Mouse (Mus musculus) gastrocnemius, adult 8-10 months (tissue): ENCODE measurements around the gene Aloxe3. TPM values are rescaled to one million over a fixed set of nuclear protein-coding genes. Genes with fewer than 3 reads are reported as not detected.

ENCODE experiments used
- DNase-seq, 2 experiments: peaks; one replicate each; pipeline ENCODE4 v3.0.0; 2022; ENCODE audit warnings: low spot score in 2 of 2
- total RNA-seq, 4 experiments: library from RNA; stranded (reverse); gene quantifications; 2 replicates each; pipeline ENCODE4 v1.2.4; 2022

The Aloxe3 gene
- total RNA-seq, 4 experiments from 2014 or later = 0.21 TPM; not detected in 3

DNA sequence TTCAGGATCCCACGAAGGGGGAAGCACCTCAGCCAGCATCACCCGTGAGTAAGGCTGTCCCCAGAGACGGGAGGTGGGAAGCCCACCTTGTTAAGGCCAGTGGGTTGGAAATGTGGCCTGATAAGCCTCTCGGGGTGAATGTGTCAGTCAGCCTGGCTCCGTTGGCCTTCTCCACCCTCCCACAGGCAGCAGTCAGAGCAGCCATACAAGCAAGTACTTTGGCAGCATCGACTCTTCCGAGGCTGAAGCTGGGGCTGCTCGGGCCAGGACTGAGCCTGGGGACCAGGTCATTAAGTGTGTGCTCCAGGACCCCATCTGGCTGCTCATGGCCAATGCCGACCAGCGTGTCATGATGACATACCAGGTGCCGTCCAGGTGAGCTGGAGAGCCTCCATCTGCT, 18.0 kb upstream of the Aloxe3 start:
- no peak for DNase-seq

DNA sequence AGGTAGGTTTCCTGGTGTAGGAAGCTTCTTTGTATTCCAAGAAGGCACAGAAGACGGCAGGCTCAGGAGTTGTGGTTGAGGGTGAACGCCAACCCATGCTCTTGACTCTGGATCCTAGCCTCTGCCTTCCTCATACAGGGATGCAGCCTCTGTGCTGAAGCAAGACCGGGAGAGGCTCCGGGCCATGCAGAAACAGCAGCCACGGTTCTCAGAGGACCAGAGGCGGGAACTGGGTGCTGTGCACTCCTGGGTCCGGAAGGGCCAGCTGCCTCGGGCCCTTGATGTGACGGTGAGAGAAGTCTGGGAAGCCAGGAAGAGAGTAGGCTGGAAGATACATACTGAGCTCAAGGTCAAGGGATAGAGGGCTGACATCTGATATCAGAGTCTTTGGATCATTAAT, 17.5 kb upstream of the Aloxe3 start:
- no peak for DNase-seq

DNA sequence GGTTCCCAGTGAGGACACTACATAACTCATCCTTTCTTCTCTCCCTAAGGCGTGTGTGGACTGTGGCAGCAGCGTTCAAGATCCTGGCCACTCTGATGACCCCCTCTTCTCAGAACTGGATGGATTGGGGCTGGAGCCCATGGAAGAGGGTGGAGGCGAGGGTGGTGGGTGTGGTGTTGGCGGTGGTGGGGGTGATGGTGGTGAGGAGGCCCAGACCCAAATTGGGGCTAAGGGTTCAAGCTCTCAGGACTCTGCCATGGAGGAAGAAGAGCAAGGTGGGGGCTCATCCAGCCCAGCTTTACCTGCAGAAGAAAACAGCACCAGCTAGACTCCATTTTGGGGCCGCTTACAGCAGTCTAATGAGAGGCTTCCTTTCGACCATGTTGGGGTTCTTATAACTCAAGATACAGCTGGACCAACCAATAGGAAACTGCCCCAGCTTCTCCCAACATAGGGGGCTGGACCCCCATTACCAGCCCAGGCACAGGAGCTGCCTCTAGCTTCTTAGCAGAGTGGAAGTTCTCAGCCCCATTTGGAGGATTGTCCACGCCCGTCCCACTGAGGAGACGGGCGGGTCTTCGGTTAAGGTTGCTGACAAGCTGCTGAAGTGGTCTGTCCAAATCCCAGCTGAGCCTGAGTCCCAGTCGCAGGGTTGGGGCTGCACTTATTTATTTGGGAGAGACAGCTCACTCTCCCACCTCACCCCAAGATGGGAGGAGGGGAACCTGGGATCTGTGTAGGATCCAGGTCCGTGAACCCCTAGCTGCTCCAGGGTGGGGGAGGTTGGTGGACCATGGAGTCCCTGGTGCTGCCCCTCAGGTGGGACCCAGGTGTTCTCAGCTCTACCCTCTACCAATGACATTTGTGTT, 16.4 kb upstream of the Aloxe3 start:
- no peak for DNase-seq

DNA sequence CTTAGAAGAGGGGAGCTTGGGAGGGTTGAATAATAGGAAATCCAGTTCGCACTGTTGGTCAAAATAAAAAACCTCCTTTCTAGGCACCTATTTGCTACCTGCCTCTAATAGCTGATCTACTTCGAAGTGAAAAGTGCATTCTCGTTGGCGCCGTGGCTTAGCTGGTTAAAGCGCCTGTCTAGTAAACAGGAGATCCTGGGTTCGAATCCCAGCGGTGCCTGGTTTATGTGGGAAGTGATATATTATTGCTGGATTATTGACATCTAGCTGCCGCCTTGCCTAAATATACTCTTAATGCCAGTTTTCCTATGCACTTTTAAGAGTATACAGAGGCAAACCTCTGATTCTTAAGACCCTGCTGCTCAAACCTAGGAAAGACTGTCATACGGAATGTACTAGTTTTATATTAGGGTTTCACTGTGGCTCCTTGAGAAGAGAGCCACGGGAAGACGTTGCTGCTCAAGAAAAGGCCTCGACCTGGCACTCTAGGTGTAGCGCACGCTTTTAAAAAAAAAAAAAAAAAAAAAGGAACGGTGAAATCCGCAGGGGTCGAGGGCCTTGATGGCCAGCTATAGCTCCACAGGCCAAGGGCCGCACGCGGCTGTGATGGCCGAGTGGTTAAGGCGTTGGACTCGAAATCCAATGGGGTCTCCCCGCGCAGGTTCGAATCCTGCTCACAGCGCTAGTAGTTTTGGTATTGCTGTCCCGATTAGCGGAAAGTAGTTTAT, 15.2 kb upstream of the Aloxe3 start:
- DNase-seq = peak; percentile 88 to 92

DNA sequence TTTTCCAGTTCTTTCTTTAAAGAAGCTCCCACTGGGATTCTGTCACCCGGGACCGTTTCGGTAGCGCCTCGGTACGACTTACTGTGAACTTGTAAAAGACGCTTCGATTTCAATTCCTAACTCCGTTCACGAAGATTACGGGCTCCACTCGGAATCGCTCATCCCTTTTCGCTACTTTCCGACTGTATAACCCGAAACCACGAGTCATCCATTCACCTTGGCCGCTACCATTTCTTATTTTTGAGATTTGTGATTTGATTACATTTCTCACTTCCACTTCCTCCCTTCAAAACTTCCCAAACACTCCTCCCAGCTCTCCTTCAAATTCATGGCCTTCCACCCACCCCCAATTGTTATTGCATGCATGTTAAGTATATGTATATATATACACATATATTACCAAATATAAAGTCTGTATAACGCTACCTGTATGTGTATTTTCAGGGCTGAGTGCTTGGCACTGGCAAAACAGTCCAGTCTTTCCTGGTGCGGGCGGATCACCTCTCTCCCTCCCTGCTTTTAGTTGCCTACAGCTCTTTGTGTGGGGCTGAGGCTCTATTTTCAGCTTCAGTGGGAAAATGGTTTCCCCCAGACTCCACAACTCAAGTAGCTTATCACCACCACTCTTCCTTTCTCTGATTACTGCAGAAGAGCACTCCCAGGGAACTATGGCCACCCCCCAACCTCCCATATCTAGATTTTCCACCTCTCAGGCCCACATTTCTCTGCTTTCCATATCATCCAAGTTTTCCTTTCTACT, 14.5 kb upstream of the Aloxe3 start:
- DNase-seq = no peak

DNA sequence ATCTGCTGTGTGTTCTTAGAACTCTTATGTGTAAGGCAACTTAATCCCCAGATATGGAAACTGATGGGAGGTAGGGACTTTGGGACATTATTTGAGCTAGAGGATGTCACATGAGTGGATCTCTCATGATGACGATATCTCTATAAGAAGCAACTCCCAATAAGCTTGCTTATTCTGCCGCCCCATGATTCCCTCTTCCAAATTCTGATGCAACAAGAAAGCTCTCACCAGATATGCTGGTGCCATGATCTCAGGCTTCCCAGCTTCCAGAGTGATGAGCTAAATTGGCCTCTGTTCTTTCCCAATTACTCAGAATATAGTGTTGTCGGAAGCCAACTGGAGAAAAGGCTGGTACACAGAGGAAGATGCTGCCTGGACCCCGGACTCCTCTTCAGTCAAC, 13.8 kb upstream of the Aloxe3 start:
- DNase-seq = no peak

DNA sequence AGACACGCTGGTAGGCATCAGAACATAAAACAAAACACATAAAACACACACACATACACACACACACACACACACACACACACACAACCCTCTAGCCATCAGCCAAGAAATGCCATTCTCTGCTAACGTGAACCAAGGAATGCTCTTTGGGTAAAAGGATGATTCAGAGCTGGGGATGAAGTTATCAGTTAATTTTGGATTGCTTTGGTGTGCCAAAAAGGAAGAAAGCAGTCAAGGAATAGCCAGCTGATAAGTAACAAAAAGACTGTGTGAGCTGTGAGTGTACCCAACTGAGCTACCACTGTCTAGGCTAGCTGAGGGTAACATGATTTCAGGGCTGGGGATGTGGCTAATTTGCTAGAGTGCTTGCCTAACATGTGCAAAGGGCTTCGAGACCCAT, 11.7 kb upstream of the Aloxe3 start:
- DNase-seq = no peak

DNA sequence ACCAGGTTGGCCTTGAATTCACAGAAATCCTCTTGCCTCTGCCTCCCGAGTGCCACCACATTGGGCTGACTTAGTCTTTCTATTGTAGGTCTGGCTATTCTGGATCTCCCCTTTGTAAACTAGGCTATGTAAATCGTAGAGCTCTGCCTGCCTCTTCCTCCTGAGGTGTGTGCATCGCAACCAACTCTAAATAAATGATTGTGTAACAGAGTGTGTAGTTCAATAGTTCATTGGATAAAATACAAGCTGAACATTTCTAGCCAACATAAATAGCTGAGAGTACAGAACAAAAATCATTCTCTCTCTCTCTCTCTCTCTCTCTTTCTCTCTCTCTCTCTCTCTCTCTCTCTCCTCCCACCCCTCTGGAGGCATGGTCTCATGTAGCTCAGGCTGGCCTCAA, 11.1 kb upstream of the Aloxe3 start:
- no peak for DNase-seq

DNA sequence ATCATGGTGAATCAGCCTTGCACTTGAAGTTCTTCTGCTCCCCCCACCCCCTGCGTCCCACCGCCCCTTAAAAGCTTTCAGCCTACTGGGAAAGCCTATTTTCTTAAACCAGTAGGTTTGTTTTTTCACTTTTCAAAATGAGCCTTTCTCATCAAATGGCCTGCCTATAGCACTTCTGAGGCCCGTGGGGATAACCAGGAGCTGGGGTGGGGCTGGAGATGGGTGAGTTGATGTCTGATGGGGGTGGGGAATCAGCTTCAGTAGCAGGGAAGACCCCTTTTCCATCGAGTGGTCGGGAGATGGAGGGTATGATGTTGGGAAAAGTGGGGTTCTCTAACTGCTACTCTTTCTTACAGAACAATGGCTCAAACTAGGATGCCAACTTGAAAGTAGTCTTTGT, 8.9 kb upstream of the Aloxe3 start:
- no peak for DNase-seq

DNA sequence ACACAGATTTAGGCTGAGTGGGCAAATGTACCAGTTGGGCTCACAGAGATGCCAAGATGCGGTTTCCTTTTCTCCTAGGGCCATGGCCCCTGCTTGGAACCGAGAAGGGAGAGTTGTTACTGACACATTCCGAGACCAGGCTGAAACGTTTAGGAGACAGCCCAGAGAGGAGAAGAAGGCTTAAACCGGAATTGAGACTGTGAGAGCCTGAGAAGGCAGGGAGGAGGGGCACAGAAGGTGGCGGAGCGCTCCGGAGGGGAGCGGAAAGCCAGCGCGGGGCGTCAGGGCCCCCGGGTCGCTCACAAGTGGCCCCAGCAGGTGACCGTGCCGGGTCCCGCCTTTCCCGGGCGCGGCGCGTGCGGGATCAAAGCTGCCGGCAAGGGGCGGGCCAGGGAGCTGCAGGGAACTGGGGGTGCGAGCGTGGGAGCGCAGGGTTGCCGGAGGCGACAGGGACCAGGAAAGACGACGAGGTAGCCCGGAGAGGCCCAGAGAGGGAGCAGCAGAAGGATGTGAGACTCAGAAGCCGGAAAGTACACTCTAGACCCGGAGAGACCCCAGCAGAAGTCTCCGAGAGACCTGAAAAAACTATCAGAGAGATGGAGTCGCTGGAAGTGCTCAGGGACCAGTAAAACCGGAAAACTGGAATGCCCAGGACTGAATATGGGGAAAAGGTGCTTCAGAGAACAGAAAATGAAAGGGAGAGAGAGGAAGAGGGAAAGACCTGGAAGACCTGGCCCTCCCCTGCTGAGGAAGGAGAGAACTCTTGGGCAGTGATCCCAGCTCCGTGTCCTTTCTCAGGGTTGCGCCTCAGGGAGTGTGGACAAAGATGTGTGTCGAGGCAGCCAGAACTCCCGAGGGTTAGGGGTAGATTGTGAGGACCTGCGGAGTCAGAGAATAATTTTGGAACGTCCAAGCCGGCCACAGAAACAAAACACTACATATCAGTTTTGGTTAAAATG, 7.7 kb upstream of the Aloxe3 start:
- peak in 1 of 2 experiments; percentile 44 for DNase-seq

DNA sequence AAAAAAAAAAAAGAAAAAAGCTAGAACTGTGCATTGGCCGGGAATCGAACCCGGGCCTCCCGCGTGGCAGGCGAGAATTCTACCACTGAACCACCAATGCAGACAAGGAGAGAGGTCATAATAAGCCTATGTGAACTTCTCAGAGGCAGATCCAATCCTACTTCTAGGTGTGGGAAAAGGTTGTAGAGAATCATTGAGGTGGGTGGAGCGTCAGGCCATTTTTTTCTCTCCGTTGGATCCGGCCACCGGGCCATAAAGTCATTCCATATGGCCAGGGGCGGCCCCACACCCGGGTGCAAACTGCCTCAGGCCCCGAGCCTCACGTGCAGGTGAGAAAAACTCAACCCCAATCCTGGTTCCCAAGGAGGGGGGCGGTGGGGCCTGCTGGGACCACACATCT, 6.9 kb upstream of the Aloxe3 start:
- peak; percentile 67 to 77 for DNase-seq

DNA sequence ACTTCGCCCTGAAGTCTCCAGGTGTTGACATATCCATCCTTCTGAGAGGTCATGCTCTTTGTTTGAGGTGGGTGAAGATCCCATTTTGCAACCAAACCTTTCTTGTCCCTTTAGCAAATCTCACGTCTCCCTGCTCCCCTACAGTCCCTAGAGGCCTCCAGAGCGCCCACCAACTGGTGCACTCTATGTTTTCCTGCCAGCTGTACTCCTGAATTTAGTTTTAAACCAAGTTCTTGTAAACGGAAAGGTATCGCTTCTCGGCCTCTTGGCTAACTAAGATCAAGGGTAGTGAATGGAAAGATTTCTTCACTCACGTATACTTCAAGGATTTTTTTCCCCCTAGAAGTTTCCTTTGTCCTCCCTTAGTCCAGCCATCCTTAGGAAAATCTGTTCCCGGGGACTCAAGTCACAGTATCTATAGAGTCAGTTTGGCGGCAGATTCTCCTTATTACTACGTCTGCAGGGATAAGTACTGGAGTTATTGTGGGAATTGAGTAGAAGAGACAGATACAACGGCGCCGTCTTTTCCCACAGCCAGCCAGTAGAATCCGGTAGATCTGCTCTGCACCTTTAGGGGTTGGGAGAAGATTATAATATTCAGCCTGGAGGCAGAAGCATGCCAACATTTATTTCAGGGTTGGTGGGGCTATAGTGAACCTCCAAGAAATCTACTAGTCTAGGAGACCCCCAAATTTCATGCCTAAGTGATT, 6.1 kb upstream of the Aloxe3 start:
- no peak for DNase-seq

DNA sequence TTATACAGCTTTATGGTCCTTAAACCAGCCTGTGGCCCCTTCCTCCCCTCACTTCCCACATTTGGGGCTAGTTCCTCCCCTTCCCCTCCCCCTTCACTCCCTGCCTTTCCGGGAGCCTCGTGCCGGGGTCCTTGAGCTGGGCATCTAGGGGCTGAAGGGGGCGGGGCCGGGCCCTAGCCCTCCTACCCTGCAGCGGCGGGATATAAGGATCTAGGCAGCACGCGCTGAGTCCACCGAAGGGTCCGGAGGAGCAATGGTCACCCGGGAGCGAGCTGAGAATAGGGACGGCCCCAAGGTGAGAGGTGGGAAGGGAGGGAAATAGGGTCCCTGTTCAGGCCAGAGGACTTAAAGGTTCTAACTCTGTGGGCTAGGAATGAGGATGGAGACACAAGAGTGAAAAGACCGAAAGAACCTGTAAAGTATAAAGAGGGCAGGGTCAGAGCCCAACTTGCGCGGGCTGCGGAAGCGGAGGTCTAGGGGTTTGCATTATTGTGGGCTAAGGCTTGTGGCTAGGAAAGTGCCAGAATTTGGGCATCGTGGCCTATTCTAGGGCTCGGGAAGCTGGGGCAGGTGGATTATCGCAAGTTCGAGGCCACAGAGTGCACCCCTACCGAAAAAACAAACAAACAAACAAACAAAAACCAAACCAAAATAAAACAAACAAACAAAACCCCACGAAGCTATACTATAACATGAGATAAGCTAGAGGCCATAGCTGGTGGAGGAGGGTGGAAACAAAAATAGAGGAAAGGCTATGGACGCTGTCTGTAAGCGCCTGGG, 5.3 kb upstream of the Aloxe3 start, which contains the start of gene Hes7:
TSS of gene Hes7 (plus strand) at position 184 of the 780 bp plus-strand sequence.
- no peak for DNase-seq

DNA sequence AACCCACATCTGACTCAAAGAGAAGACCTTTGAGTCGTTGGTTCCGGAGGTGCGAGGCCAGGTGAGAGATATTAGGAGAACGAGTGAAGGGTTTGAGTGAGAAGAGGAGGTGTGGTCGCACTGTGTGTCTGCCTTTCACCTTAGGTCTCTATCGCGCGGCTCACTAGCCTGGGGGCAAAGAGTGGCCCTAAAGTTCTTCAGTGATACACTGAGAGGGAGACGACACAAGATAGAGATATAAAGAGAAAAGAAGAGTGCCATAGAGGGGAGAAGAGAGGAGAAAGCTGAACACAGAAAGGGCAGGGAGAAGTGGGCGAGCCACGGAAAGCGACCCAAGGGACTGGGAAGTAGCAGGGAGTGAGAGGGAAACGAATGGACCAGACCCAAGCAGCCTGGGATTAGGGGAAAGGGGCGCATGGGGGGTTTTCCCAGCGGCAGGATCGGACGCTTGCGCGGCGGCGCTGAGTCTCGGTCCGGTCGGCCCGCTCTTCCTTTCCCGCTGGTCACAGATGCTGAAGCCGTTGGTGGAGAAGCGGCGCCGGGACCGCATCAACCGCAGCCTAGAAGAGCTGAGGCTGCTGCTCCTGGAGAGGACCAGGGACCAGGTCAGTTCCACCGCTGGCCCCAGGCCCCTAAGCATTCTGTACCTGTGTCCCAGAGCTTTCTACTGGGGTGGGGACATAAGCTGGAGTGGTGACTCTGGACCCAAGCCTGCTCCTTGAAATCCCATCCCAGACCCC, 4.5 kb upstream of the Aloxe3 start:
- no peak for DNase-seq

DNA sequence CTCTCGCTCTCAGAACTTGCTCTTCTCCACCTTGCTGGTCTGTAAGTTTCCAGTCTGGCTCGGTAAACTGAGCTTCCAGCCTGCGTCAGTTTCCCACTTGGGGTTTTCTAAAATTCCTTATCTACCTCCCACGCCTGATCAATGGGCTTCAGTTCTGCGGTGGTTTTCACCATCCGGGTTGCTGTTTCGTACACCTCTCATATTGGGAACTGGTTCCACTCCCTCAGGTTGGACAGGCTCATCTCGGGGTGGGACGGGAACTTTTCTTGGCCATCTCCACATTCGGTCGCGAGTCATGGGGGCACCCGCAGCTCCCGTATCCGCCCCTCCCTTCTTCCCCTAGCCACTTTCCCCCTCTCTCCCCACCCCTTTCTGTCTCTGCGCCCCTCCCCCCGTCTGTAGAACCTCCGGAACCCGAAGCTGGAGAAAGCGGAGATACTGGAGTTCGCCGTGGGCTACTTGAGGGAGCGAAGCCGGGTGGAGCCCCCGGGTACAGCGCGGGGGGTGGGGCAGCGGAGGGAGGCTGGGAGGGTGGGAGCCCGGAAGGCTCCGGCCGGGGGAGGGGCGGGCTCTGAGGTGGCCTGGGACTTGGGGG, 3.9 kb upstream of the Aloxe3 start:
- no peak for DNase-seq

DNA sequence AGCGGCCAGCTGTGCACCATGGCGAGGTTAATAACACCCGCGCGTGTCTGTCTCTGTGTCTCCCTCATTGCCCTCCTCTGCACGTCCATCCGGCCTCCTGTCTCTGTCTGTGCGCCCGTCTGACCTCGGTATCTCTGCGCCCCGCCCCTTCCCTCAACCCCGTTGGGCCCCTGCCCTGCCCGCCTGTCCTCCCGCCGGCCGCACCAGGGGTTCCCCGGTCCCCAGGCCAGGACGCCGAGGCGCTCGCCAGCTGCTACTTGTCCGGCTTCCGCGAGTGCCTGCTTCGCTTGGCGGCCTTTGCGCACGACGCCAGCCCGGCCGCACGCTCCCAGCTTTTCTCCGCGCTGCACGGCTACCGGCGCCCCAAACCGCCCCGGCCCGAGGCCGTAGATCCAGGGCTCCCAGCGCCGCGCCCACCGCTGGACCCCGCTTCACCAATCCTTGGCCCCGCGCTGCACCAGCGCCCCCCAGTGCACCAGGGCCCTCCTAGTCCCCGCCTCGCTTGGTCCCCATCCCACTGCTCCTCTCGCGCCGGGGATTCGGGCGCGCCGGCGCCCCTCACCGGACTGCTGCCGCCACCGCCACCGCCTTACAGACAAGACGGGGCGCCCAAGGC, 3.3 kb upstream of the Aloxe3 start, which contains the start of gene 9130213A22Rik:
TSS of gene 9130213A22Rik (minus strand) at position 254 of the 616 bp plus-strand sequence.
- peak; percentile 83 to 88 for DNase-seq

DNA sequence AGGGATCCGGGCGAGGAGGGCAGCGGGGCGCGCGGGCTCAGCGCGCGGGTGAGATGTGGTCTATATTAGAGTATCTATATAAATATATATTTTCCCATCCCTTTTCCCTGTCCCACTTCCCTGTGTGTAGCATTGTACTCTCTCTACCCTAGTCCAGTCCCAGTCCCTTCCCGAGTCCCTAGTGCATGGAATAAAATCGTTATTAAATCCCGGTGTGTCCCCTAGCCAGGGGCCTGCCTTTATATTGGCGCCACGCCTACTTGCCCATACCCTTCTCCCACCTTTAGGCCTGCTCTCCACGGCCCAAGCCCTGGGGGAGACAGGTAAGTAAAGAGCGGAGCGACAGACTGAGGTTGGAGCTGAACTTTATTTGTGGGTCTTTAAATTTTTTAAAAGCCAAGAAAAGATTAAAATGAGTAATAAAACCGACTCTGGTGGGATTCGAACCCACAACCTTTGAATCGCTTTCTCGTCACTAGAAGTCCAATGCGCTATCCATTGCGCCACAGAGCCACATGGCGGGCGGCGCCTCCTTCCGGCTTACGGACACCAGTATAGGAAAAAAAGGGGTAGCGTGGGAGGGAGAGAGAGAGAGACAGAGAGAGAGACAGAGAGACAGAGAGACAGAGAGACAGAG, 2.5 kb upstream of the Aloxe3 start:
- peak; percentile 85 to 88 for DNase-seq
